Mouse (Mus musculus) intestine, embryonic 14.5 days (tissue): ENCODE results near the gene Gnptab. TPM values are rescaled to one million over a fixed set of nuclear protein-coding genes. Genes with fewer than 3 reads are reported as not detected.

Experiments
- ATAC-seq: fragments of 200-750 bp; cut with Nextera tagmentation; replicated peaks from 2 replicates; pipeline ENCODE4 v1.8.0; 2017; ENCODE audit warnings: low read depth, moderate number of reproducible peaks, moderate TSS enrichment, moderate library complexity; ENCODE audit not compliant: low FRiP score, low TSS enrichment
- DNase-seq: peaks from one replicate; pipeline ENCODE4 v3.0.0-alpha.2; 2018; ENCODE audit warnings: low spot score
- H3K27ac ChIP-seq: fragments of 300-500 bp; sonication (generic); 2 replicates; pipeline ENCODE4 v1.5.1; 2014; ENCODE audit warnings: low read depth, mild to moderate bottlenecking, control low read depth
- H3K27me3 ChIP-seq: fragments of 300-500 bp; sonication (generic); replicated peaks from 2 replicates; pipeline ENCODE4 v1.6.1; 2014; ENCODE audit warnings: low read length, control low read depth; ENCODE audit not compliant: control insufficient read depth, insufficient read depth
- H3K36me3 ChIP-seq: fragments of 300-500 bp; sonication (generic); 2 replicates; pipeline ENCODE4 v1.6.1; 2014; ENCODE audit warnings: low read length, control low read depth; ENCODE audit not compliant: control insufficient read depth, insufficient read depth
- H3K4me1 ChIP-seq: fragments of 300-500 bp; sonication (generic); replicated peaks from 2 replicates; pipeline ENCODE4 v1.6.1; 2014; ENCODE audit warnings: low read length, control low read depth, mixed read lengths; ENCODE audit not compliant: control insufficient read depth, insufficient read depth
- H3K4me2 ChIP-seq: fragments of 300-500 bp; sonication (generic); 2 replicates; pipeline ENCODE4 v1.6.1; 2014; ENCODE audit warnings: low read length
- H3K4me3 ChIP-seq: fragments of 300-500 bp; sonication (generic); 2 replicates; pipeline ENCODE4 v1.5.1; 2014; ENCODE audit warnings: low read depth, low read length, control low read depth, mixed read lengths
- H3K9ac ChIP-seq: fragments of 300-500 bp; sonication (generic); 2 replicates; pipeline ENCODE4 v1.6.1; 2014; ENCODE audit warnings: mild to moderate bottlenecking, low read length
- H3K9me3 ChIP-seq: fragments of 300-500 bp; sonication (generic); 2 replicates; pipeline ENCODE4 v1.6.1; 2016; ENCODE audit warnings: low read length, control low read depth; ENCODE audit not compliant: control insufficient read depth
- WGBS: fragments of 180-500 bp; shearing (Covaris S2); extraction: QIAGEN DNeasy Blood & Tissue Kit; methylation state at CpG from one replicate; pipeline ENCODE4 v1.1.7; 2014; 5-methylcytosine and 5-hydroxymethylcytosine counted together
- polyA plus RNA-seq: library from polyadenylated mRNA; unstranded; fragments of >200 nt; fragmentation: Nextera tagmentation; extraction: Ambion mirVana; gene quantifications from 2 replicates; pipeline ENCODE4 v1.2.1, GENCODE M21; 2014

Gnptab gene
- polyA plus RNA-seq = 14.0 and 14.3 TPM in 2 replicates

DNA sequence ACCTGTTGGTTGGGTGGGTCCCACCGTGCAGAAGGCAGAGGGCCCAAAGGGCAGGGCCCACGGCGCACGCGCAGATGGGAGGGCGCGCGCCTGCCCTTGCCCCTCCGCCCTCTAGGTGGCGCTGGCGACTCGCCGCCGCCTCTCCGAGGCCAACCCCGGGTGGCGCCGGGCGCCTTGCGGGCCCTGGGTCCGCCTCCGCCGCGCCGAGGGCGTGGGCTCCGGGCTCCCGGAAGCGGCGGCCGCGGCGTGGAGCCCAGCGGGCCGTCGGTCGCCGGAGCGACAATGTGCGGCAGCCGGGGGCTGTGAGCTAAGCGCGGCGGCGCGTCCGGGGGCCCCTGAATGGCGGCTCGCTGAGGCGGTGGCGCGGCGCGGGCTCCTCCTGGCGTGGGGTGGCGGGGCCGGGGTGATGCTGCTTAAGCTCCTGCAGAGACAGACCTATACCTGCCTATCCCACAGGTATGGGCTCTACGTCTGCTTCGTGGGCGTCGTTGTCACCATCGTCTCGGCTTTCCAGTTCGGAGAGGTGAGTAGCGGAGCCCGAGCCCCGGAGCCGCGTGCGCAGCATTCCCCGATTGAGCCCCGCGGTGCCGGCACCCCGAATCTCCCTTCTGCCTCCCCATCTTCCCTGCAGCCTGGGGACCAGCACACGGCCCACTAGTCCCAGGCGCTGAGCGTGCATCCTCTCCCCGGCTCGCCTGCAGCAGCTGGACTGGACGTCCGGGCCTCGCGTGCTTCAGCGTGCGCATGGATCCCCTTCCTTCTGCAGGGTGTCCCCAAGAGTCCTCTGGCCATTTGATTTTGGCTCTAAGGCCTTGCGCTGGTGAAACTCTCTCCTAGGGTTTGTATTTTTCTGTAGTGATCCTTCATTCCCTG is at the start of gene Gnptab, which contains the start of gene Dram1:
Gnptab (plus strand) TSS at position 120 of the 873 bp plus-strand sequence.
Dram1 (minus strand) TSS at position 68 of the 873 bp plus-strand sequence.
- peak; percentile 91 for ATAC-seq
- no peaks in the 10 kb centered on the region for H3K36me3 ChIP-seq
- peak; percentile 94 for DNase-seq
- H3K27me3 ChIP-seq = no peaks in the 10 kb centered on the region
- peak within 1 kb of the TSS; percentile 59 for H3K9ac ChIP-seq
- H3K27ac ChIP-seq = no peak within 1 kb of the TSS; the same call in 1 of the 2 replicates
- peak within 1 kb of the TSS; percentile 57 for H3K4me3 ChIP-seq
- H3K4me1 ChIP-seq = peaks cover 7% of the 10 kb centered on the region; the same call in 1 of the 2 replicates
- H3K4me2 ChIP-seq = peak within 1 kb of the TSS; percentile 52
- no peaks in the 10 kb centered on the region for H3K9me3 ChIP-seq
- WGBS = under 1% methylated on average over 71 of the region's 87 CpGs

DNA sequence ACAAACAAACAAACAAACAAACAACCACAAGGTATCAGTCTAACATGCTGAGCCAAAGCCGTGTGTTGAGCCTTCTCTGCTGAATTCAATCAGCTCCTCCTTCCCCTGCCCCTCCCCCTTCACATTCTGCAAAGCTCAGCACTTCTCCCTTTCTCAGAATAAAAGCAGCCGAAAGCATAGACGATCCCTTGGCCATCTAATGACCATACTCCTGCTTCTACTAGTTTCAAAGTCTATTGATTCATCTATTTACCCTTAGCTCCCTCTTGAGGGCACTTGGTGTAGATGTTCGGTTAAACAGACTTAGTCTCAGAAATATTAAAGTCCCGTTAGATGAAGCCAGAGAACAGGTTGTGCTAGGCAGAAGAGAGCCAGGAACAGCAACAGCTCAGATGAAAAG is 48.2 kb upstream of the Gnptab start:
- H3K27ac ChIP-seq = no peak overlapping the region
- ATAC-seq = no peak; the same call in 1 of the 2 replicates
- no peak overlapping the region for H3K4me2 ChIP-seq
- no peaks in the 10 kb centered on the region for H3K4me1 ChIP-seq
- DNase-seq = no peak
- WGBS = 29% methylated on average over 5 of the region's 5 CpGs
- no peak overlapping the region for H3K4me3 ChIP-seq
- no peaks in the 10 kb centered on the region for H3K27me3 ChIP-seq
- no peak overlapping the region for H3K9ac ChIP-seq
- no peaks in the 10 kb centered on the region for H3K36me3 ChIP-seq
- H3K9me3 ChIP-seq = no peaks in the 10 kb centered on the region

DNA sequence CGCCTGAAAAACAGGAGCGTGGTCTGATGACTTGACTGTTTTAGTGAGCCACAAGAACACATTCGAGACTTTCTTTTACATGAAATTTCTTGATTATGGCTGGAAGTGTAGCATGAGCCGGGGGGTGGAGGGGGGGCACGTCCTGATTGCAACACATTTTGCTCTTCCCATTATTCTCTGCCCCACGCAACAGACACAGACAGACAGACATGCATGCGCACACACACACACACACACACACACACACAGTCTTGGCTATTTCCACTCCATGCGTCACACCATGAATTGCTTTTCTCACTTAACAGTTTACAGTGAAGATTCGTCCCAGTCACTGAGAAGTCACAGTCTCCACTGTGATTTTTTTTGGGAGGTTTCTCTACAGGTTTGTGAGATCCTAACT is 38.3 kb upstream of the Gnptab start:
- Histone ChIP-seq H3K4me2 (no peak overlapping the region), H3K4me1 (no peaks in the 10 kb centered on the region), H3K9me3 (no peaks in the 10 kb centered on the region), H3K27ac (no peak overlapping the region), H3K27me3 (no peaks in the 10 kb centered on the region), H3K9ac (no peak overlapping the region), H3K36me3 (no peaks in the 10 kb centered on the region), H3K4me3 (no peak overlapping the region)
- DNase-seq (no peak), ATAC-seq (no peak)
- 89% methylated on average over 9 of the region's 9 CpGs for WGBS

DNA sequence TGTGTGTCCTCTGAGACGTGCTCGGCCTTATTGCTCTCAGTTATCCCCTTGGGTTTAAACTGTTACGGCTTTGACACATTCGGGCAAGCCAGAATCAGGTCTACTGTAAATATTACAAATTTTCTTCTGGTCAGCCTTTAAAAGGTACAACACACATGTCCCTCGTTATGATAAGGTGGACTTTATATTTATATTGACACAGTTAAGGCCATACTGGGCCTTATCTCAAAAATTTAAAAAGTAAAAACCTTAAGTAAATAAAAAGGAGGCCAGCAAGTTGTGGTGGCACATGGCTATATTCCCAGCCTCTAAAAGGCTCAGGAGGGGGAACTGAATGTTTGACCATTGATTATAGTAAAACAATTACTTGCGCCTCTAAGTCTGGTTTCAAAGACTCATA is 37.6 kb upstream of the Gnptab start:
- Histone ChIP-seq H3K4me2 (no peak overlapping the region), H3K27ac (no peak overlapping the region), H3K9me3 (no peaks in the 10 kb centered on the region), H3K4me3 (no peak overlapping the region), H3K36me3 (no peaks in the 10 kb centered on the region), H3K27me3 (no peaks in the 10 kb centered on the region), H3K9ac (no peak overlapping the region), H3K4me1 (no peaks in the 10 kb centered on the region)
- DNase-seq = no peak
- 73% methylated on average over 6 of the region's 6 CpGs for WGBS
- ATAC-seq = no peak

DNA sequence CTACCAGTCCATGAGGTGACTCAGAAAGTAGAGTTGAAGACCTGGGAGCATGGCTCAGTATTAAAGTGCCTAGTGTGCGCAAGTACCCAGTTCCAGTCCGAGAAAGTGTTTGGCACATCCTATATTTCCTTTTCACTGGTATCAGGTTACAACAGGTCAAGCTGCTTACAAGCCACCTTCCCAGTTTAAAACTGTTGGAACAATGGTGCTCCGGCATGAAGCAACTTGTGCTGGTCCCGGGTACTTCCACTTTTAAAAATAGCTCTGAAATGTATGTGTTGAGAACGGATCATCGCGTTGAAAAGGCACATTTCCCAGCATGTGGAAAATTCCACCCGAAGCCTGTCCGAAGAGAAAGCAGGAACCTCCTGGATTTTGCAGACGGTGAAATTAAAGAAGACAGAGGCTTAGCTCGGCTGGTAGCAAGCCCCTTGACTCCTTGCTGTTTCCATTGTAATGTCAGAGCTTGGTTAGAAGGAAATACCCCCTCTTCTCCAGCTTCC is 33.0 kb upstream of the Gnptab start:
- DNase-seq (no peak), ATAC-seq (no peak)
- no peak overlapping the region for H3K4me2 ChIP-seq
- H3K27ac ChIP-seq = no peak overlapping the region
- H3K36me3 ChIP-seq = no peaks in the 10 kb centered on the region
- H3K9me3 ChIP-seq = no peaks in the 10 kb centered on the region
- WGBS = 65% methylated on average over 11 of the region's 11 CpGs
- no peak overlapping the region for H3K4me3 ChIP-seq
- H3K4me1 ChIP-seq = no peaks in the 10 kb centered on the region
- H3K9ac ChIP-seq = no peak overlapping the region
- no peaks in the 10 kb centered on the region for H3K27me3 ChIP-seq

DNA sequence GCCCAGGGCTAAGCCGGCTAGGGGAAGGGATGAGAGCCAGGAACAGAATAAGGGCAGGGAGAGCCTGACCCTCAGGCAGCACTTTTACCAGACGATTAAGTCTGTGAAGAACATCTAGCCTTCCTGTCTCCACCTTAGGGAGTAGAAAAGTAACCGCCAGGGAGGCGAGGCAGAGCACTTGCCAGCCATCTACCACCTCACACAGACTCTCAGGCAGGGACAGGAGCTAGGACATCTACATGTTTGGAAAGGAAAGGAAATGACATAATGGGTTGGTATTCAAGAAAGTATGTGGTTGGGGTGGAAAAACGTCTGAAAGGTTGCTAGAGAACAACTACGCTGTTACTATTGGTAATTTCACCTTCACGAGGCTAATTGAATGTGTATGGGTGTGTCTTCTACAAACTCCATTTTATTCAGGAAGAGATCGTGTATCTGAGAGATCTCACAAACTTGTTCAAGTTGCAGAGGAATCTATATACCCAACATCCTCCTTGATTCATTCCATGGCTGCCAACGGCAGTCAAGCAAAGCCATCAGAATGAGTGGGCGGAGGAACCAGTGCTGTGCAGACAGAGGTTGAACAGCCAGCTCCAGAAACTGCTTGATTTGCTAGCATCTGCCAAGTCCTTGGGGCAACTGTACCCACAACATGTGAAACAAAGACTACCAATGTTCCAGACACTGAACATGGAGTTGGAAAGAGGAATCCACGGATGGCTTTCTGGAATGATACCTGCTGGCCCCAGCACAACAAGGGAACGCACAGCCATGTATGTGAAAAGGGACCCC is 32.3 kb upstream of the Gnptab start:
- DNase-seq = no peak
- WGBS = 81% methylated on average over 12 of the region's 12 CpGs

DNA sequence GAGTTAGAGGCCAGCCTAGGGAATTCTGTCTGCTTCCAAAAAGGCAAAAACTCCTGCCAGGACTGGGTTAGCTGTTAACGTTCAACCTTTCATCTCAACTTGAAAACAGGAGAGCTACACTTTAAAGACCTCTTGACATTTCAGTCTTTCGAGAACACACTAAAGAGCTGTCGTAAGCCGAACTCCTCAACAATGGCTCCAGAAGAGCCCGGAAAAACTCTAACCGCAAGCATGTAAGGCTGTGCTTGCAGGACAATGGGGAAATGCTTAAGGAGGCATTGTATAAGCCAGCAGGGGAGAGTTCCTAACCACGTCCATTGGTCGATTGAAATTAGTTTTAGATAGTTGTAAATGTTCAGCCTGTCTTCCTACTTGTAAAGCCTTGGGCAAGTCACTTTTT is 29.1 kb upstream of the Gnptab start:
- DNase-seq (no peak), ATAC-seq (no peak)
- no peak overlapping the region for H3K27ac ChIP-seq

More for the DNA sequence above, 32.3 kb upstream of the Gnptab start:
- ATAC-seq = no peak
- Histone ChIP-seq H3K4me3 (no peak overlapping the region), H3K4me1 (no peaks in the 10 kb centered on the region), H3K36me3 (no peaks in the 10 kb centered on the region), H3K4me2 (no peak overlapping the region), H3K27me3 (no peaks in the 10 kb centered on the region), H3K9ac (no peak overlapping the region), H3K27ac (no peak overlapping the region), H3K9me3 (no peaks in the 10 kb centered on the region)

DNA sequence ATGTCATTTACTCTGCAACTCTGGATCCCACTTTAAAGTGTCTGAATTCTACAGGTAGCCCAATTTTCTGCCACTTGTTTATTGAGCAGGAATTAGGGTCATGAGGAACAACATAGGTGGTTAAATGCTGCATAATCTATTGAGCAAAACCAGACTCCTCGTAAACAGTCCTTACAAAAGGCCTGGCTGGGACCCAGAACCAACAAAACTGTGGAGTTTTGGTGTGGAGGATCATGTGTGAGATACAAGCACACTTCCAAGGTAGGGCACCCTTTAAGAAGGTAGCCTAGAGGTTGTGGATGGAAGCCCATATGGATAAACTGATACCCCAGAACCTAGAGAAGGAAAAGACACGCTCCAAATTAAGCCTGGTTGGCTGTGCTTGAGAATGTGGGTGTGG is 28.2 kb upstream of the Gnptab start:
- ATAC-seq (no peak), DNase-seq (no peak)
- Histone ChIP-seq H3K27me3 (no peaks in the 10 kb centered on the region), H3K9me3 (no peaks in the 10 kb centered on the region), H3K4me1 (no peaks in the 10 kb centered on the region), H3K36me3 (no peaks in the 10 kb centered on the region), H3K27ac (no peak overlapping the region), H3K4me2 (no peak overlapping the region), H3K4me3 (no peak overlapping the region), H3K9ac (no peak overlapping the region)
- WGBS = 70% methylated on average over 2 of the region's 2 CpGs

More for the DNA sequence above, 29.1 kb upstream of the Gnptab start:
- no peaks in the 10 kb centered on the region for H3K9me3 ChIP-seq
- no peaks in the 10 kb centered on the region for H3K4me1 ChIP-seq
- H3K36me3 ChIP-seq = no peaks in the 10 kb centered on the region
- H3K9ac ChIP-seq = no peak overlapping the region
- no peak overlapping the region for H3K4me3 ChIP-seq
- H3K4me2 ChIP-seq = no peak overlapping the region
- 57% methylated on average over 8 of the region's 8 CpGs for WGBS
- no peaks in the 10 kb centered on the region for H3K27me3 ChIP-seq
